Mouse (Mus musculus) lung, postnatal 0 days (tissue): ENCODE results near the gene Mfn2. TPM values are rescaled to one million over a fixed set of nuclear protein-coding genes. Genes with fewer than 3 reads are reported as not detected.
"Not testable (repeated sequence)": the region's sequence is repeated elsewhere in the genome, so short reads cannot be mapped to it uniquely, and the experiment has no call there.

Experiments used
- ATAC-seq: fragments of 200-750 bp; cut with Nextera tagmentation; 2 replicates; pipeline ENCODE4 v1.8.0; 2017; ENCODE audit warnings: moderate library complexity
- DNase-seq: peaks from one replicate; pipeline ENCODE4 v3.0.0-alpha.2; 2016; ENCODE audit warnings: low spot score
- H3K27ac ChIP-seq: fragments of 300-500 bp; sonication (generic); 2 replicates; pipeline ENCODE4 v1.5.1; 2014; ENCODE audit warnings: antibody characterized with exemption, mild to moderate bottlenecking, low read length, mixed read lengths
- H3K27me3 ChIP-seq: fragments of 300-500 bp; sonication (generic); replicated peaks from 2 replicates; pipeline ENCODE4 v1.6.1; 2014; ENCODE audit warnings: low read length, mixed read lengths; ENCODE audit not compliant: insufficient read depth
- H3K36me3 ChIP-seq: fragments of 300-500 bp; sonication (generic); 2 replicates; pipeline ENCODE4 v1.6.1; 2014; ENCODE audit warnings: low read length, mixed read lengths; ENCODE audit not compliant: insufficient read depth
- H3K4me1 ChIP-seq: fragments of 300-500 bp; sonication (generic); 2 replicates; pipeline ENCODE4 v1.6.1; 2014; ENCODE audit warnings: antibody characterized with exemption, low read depth, low read length, mixed read lengths; ENCODE audit not compliant: insufficient read depth
- H3K4me2 ChIP-seq: fragments of 300-500 bp; sonication (generic); replicated peaks from 2 replicates; pipeline ENCODE4 v1.6.1; 2014; ENCODE audit warnings: low read depth, mild to moderate bottlenecking, low read length, moderate library complexity, mixed read lengths
- H3K4me3 ChIP-seq: fragments of 300-500 bp; sonication (generic); 2 replicates; pipeline ENCODE4 v1.5.1; 2014; ENCODE audit warnings: low read depth, low read length
- H3K9ac ChIP-seq: fragments of 300-500 bp; sonication (generic); replicated peaks from 2 replicates; pipeline ENCODE4 v1.6.1; 2014; ENCODE audit warnings: low read depth, mild to moderate bottlenecking
- H3K9me3 ChIP-seq: fragments of 300-500 bp; sonication (generic); 2 replicates; pipeline ENCODE4 v1.6.1; 2016; ENCODE audit warnings: low read length, mixed read lengths
- CTCF ChIP-seq: IDR thresholded peaks from 2 replicates; pipeline ENCODE4 v1.5.1; 2016; ENCODE audit warnings: antibody characterized with exemption, mild to moderate bottlenecking
- EP300 ChIP-seq: IDR thresholded peaks from 2 replicates; pipeline ENCODE4 v1.6.1; 2016; ENCODE audit warnings: antibody characterized with exemption, mild to moderate bottlenecking, control low read depth
- WGBS: fragments of 180-500 bp; shearing (Covaris S2); extraction: QIAGEN DNeasy Blood & Tissue Kit; methylation state at CpG from one replicate; pipeline ENCODE4 v1.1.7; 2014; 5-methylcytosine and 5-hydroxymethylcytosine counted together
- polyA plus RNA-seq: library from polyadenylated mRNA; unstranded; fragments of >200 nt; fragmentation: Nextera tagmentation; extraction: Ambion mirVana; gene quantifications from 2 replicates; pipeline ENCODE4 v1.2.1, GENCODE M21; 2015

Gene Mfn2
- polyA plus RNA-seq, 1 experiment from 2014 or later = 19.7 TPM

DNA sequence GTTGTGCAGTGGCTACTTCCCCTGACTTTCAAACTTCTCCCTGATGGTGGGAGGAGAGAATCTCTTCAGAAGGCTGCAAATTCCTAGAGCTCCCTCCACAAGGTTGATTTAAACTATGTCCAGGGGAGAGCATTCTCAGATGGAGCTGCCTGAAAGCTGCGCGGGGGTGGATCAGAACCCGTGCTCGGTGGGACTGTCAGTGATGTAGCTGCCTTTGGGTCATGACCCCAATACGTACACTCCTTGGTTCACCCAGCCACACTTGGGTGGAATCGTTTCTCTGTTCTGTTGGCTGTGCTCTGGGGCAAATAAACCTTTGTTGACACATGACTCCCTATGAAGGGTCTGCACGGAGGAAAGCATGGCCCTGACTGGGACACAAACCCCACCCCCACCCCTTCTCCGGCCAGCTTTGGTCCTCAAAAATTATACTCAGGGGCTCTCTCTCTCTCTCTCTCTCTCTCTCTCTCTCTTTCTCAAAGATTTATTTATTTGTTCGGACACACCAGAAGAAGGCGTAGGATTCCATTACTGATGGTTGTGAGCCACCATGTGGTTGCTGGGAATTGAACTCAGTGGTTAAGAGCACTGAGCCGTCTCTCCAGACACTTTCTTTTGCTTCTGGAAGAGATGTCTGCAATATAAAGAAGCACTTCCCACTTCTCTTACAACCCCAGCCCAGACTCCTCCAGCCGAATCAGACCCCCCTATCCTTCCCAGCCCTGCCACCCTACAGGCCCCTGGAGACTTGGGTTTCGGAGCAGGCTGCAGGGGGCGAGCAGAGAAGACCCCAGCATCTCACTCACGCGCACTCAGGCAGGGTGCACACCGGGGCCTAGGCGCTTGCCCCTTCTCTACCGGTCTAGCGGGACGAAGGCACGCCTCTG lies 36.7 kb downstream of the Mfn2 start:
- Histone ChIP-seq H3K9me3 (no peaks in the 10 kb centered on the region), H3K27me3 (no peaks in the 10 kb centered on the region), H3K27ac (peak overlapping the region; percentile 90), H3K4me3 (peak overlapping the region; percentile 81), H3K4me2 (peak overlapping the region; percentile 85), H3K36me3 (no peaks in the 10 kb centered on the region), H3K9ac (peak overlapping the region; percentile 71), H3K4me1 (peaks cover 9% of the 10 kb centered on the region)
- DNase-seq = no peak
- WGBS = 3% methylated on average over 22 of the region's 22 CpGs
- ATAC-seq = peak; percentile 6
- TF ChIP-seq CTCF = no peak
- no peak for TF ChIP-seq EP300

- peak; percentile 46 for DNase-seq
- H3K36me3 ChIP-seq, H3K4me3 ChIP-seq, ATAC-seq, H3K9ac ChIP-seq, H3K27ac ChIP-seq, H3K27me3 ChIP-seq, H3K4me1 ChIP-seq, H3K4me2 ChIP-seq, H3K9me3 ChIP-seq: not testable (repeated sequence)
- WGBS = 34% methylated on average over 3 of the region's 3 CpGs
These were observed 37.7 kb downstream of the Mfn2 start for GRCm38 (mm10) chr4:147866793-147867192.

DNA sequence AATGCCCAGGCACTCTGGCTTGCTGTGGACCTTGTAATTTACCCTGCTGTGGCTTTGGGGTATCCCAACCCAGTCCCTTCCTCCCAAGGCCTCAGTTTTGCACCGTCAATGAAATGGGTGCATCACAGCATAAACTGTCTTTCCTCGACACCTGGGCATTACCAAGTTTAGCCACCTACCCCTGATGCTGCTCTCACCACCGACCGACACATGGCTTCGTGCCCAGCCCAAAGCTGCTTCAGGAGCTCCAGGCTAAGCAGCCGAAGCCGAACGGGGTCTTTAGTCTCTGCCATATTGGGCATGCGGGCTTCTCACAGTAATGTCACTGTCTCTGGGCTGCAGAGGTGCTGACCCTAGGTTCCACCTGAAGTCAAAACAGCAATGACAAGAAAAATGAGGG lies 38.4 kb downstream of the Mfn2 start:
- no peak for DNase-seq
- ATAC-seq = no peak
- H3K9me3 ChIP-seq = no peaks in the 10 kb centered on the region
- H3K4me3 ChIP-seq = no peak overlapping the region
- WGBS = 99% methylated on average over 9 of the region's 9 CpGs
- peaks cover 9% of the 10 kb centered on the region for H3K4me1 ChIP-seq
- no peak for TF ChIP-seq EP300
- TF ChIP-seq CTCF = no peak
- no peak overlapping the region for H3K4me2 ChIP-seq
- no peaks in the 10 kb centered on the region for H3K27me3 ChIP-seq
- H3K27ac ChIP-seq = no peak overlapping the region
- no peak overlapping the region for H3K9ac ChIP-seq
- peaks cover 17% of the 10 kb centered on the region for H3K36me3 ChIP-seq

DNA sequence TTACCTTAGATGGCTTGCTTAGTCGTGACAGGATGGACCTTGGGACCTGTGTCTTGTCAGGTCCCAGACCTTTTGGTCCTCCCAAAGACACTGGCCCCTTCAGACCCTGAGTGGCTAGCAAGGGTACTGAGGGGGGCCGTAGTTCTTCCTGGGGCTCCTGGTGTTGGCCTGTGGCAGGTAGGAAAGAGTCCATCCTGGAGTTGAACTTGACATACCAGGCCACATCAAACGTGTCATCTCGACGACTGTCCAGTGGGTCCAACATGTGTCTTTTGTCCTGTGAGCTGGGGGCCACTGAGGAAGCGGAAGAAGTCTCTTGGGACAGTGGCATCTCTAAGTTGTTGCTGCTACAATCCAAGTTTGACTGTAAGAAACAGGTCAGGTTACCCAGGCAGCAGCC lies 38.9 kb downstream of the Mfn2 start:
- 93% methylated on average over 6 of the region's 6 CpGs for WGBS
- no peak overlapping the region for H3K4me3 ChIP-seq
- peaks cover 9% of the 10 kb centered on the region for H3K4me1 ChIP-seq
- H3K27ac ChIP-seq = no peak overlapping the region
- TF ChIP-seq EP300 (no peak), CTCF (no peak)
- no peak for ATAC-seq
- DNase-seq = no peak
- no peaks in the 10 kb centered on the region for H3K27me3 ChIP-seq
- H3K4me2 ChIP-seq = no peak overlapping the region
- H3K36me3 ChIP-seq = peaks cover 20% of the 10 kb centered on the region
- H3K9ac ChIP-seq = no peak overlapping the region
- H3K9me3 ChIP-seq = no peaks in the 10 kb centered on the region

GRCm38 (mm10) chr4:147862051-147862450 lies 42.5 kb downstream of the Mfn2 start:
- Histone ChIP-seq H3K4me2 (no peak overlapping the region), H3K27ac (no peak overlapping the region), H3K27me3 (no peaks in the 10 kb centered on the region), H3K4me3 (no peak overlapping the region), H3K4me1 (no peaks in the 10 kb centered on the region), H3K36me3 (peaks cover 20% of the 10 kb centered on the region), H3K9me3 (no peaks in the 10 kb centered on the region), H3K9ac (no peak overlapping the region)
- ATAC-seq (no peak), DNase-seq (no peak)
- WGBS = 82% methylated on average over 3 of the region's 3 CpGs
- no peak for TF ChIP-seq CTCF
- TF ChIP-seq EP300 = no peak

DNA sequence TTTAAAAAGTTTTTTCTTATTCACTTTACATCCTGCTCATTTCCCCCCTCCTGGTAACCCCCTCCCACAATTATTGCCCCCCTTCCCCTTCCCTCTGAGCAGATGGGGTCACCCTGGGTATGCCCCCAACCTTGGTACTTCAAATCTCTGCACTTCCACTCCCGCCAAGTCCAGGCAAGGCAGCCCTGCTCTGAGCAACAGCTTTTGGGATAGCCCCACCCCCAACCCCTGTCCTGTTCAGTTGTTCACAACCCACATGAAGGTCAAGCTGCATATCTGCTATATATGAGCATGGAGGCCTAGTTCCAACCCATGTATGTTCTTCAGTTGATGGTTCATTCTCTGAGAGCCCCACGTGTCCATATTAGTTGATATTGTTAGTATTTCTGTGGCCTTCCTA lies 53.7 kb downstream of the Mfn2 start:
- Histone ChIP-seq H3K36me3 (no peaks in the 10 kb centered on the region), H3K27me3 (no peaks in the 10 kb centered on the region), H3K9me3 (no peaks in the 10 kb centered on the region), H3K27ac (no peak overlapping the region), H3K4me2 (no peak overlapping the region), H3K9ac (no peak overlapping the region), H3K4me1 (peaks cover 4% of the 10 kb centered on the region; the same call in 1 of the 2 replicates), H3K4me3 (no peak overlapping the region)
- TF ChIP-seq EP300 (no peak), CTCF (no peak)
- 85% methylated on average over 2 of the region's 2 CpGs for WGBS
- ATAC-seq = no peak
- no peak for DNase-seq
